Mouse (Mus musculus): Measurements from ENCODE around the gene Efcab10.

Gene Efcab10

GRCm38 (mm10) chr12:33394804-33395623, at the start of gene Efcab10:
Efcab10 (plus strand) TSS chr12:33394854.
- CTCF ChIA-PET = no interaction called here

GRCm38 (mm10) chr12:33344970-33345772, 49.5 kb upstream of the Efcab10 start:
- CTCF ChIA-PET = no interaction called here

- CTCF ChIA-PET = no interaction called here
Measured at GRCm38 (mm10) chr12:33345773-33346435, 48.8 kb upstream of the Efcab10 start.

GRCm38 (mm10) chr12:33352671-33353070, 42.0 kb upstream of the Efcab10 start:
- CTCF ChIA-PET = interaction anchor here (0.5 kb wide), 1 partner anchor 1540 kb away, joined by 3 read pairs; no protein-coding TSS in a partner anchor

- CTCF ChIA-PET = no interaction called here
Measured at GRCm38 (mm10) chr12:33358345-33358744, 36.3 kb upstream of the Efcab10 start.

GRCm38 (mm10) chr12:33359209-33359608, 35.4 kb upstream of the Efcab10 start:
- CTCF ChIA-PET = interaction anchor here (0.6 kb wide), 1 partner anchor 723 kb away, joined by 9 read pairs; no protein-coding TSS in a partner anchor

- CTCF ChIA-PET = interaction anchor here (0.6 to 0.7 kb wide), 2 partner anchors 62 to 724 kb away, joined by 3 to 9 read pairs; no protein-coding TSS in a partner anchor
Measured at GRCm38 (mm10) chr12:33359878-33360482, 34.7 kb upstream of the Efcab10 start.

GRCm38 (mm10) chr12:33360729-33361128, 33.9 kb upstream of the Efcab10 start:
- CTCF ChIA-PET = no interaction called here

- CTCF ChIA-PET = no interaction called here
Measured at GRCm38 (mm10) chr12:33364511-33364910, 30.1 kb upstream of the Efcab10 start.

- CTCF ChIA-PET = no interaction called here
Measured at GRCm38 (mm10) chr12:33365133-33365532, 29.5 kb upstream of the Efcab10 start.

- CTCF ChIA-PET = no interaction called here
Measured at GRCm38 (mm10) chr12:33369555-33369954, 25.1 kb upstream of the Efcab10 start.

GRCm38 (mm10) chr12:33379624-33380445, 14.8 kb upstream of the Efcab10 start:
- CTCF ChIA-PET = interaction anchor here (0.6 kb wide), 1 partner anchor 48 kb away, joined by 3 read pairs; no protein-coding TSS in a partner anchor

- CTCF ChIA-PET = interaction anchor here (0.7 kb wide), 1 partner anchor 1793 kb away, joined by 4 read pairs; no protein-coding TSS in a partner anchor
Measured at GRCm38 (mm10) chr12:33388842-33389241, 5.8 kb upstream of the Efcab10 start.

- CTCF ChIA-PET = interaction anchor here (0.5 kb wide), 1 partner anchor 759 kb away, joined by 3 read pairs; no protein-coding TSS in a partner anchor
Measured at GRCm38 (mm10) chr12:33390844-33391560, 3.7 kb upstream of the Efcab10 start.

GRCm38 (mm10) chr12:33403265-33403693, 8.6 kb downstream of the Efcab10 start:
- CTCF ChIA-PET = no interaction called here

GRCm38 (mm10) chr12:33404996-33405395, 10.3 kb downstream of the Efcab10 start:
- CTCF ChIA-PET = no interaction called here

- CTCF ChIA-PET = no interaction called here
Measured at GRCm38 (mm10) chr12:33405398-33406026, 10.9 kb downstream of the Efcab10 start.

GRCm38 (mm10) chr12:33411580-33412151, 17.0 kb downstream of the Efcab10 start:
- CTCF ChIA-PET = interaction anchor here (0.7 kb wide), 1 partner anchor 18 kb away, joined by 3 read pairs; the partner anchor contains the start of gene Twistnb

GRCm38 (mm10) chr12:33424329-33424728, 29.7 kb downstream of the Efcab10 start:
- CTCF ChIA-PET = interaction anchor here (0.6 kb wide), 1 partner anchor 1624 kb away, joined by 4 read pairs; no protein-coding TSS in a partner anchor
